Mouse (Mus musculus) cerebellum, adult 8-10 months (tissue): Measurements from ENCODE around the gene Cd22.
"Not testable (repeated sequence)": the region's sequence is repeated elsewhere in the genome, so short reads cannot be mapped to it uniquely, and the experiment has no call there.

ENCODE experiments used
- DNase-seq: peaks from one replicate; pipeline ENCODE4 v3.0.0; 2022

Cd22 gene

DNA sequence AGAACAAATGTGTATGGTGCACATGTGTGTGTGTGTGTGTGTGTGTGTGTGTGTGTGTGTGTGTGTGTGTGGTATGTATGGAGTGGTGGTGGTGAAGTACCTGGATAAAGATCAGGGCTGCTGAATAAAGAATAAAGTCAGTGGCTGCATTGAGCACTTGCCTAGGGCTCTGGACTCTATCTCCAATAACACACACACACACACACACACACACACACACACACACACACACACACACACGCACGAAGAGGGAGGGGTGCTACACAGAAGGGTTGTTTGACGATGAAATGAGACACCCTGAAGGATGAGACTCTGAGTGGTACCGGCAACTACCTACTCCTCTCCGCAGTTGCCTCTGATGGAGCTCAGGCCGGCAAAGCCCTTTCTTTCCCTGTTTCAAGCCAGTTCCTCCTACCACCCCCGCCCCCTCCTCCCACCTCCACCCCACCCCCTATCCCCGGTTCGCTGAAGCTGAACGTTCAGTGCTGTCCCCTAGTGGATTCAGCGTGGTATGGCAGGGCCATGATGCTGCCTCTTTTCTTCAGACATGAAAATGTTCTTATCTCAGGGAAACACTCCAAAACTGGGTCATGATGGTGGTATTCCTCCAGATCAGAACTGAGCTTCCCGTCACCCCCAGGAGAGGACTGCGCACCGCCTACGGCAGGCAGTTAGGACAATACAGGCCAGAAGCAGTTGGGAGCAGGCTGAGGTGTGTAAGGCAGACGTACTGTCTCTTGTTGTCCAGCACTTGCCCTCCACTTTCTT, 20.3 kb downstream of the Cd22 start:
- peak; percentile 16 for DNase-seq

DNA sequence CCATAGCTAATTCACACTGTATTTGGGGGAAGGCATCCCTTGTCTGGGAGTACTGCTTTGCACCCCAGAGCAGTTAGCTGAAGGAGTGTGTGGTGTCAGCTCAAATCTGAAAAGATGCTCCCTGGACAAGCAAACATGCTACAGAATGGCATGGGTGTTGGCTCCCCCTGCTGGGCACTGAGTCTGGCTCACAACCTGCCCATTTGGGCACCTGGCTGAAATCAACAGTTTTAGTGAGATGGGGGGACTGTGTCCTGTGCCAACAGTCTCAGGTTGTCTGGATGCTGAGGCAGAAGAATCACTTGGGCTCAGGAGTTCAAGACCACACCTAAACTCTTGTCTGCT, 20.9 kb downstream of the Cd22 start:
- DNase-seq = peak; percentile 29

DNA sequence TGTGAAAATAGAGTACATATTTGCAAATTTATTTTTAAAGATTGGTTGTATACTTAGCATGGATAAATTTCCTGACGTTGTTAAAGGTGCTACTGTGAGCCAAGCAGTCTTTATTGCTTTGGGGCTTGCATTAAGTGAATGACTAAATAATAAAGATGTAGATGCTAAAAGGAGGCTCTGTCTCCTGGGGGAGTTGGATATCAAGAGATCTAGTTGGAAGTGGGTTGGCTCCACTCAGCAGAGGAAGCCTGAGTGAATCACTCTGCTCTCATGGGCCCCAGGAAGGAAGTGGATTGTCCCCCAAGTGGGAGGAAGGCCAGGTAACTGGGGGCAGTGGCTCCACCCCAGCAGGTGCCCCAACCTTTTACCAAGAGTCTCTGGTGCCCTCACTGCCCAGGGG, 22.4 kb downstream of the Cd22 start:
- DNase-seq = no peak

DNA sequence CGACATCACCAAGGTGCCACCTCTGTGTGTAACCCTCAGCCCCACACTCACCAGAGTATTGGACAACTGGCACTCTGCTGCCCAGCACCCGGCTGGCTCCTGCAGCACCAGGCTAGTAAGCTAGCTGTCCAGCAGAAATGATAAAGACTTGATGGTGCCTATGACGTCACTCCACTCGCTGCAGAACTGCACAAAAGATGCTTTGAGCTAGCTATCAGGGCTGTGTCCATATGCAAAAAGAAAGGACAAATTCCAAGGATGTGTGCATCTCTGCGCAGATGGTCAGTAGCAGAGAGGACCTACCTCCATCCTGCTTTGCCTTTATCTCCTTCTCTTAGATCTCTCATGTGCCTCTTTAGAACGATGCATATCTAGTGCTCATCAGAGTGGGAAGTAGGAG, 24.1 kb downstream of the Cd22 start, which contains the start of gene Ffar3:
TSS of gene Ffar3 (minus strand) at position 101 of the 400 bp plus-strand sequence.
- no peak for DNase-seq

DNA sequence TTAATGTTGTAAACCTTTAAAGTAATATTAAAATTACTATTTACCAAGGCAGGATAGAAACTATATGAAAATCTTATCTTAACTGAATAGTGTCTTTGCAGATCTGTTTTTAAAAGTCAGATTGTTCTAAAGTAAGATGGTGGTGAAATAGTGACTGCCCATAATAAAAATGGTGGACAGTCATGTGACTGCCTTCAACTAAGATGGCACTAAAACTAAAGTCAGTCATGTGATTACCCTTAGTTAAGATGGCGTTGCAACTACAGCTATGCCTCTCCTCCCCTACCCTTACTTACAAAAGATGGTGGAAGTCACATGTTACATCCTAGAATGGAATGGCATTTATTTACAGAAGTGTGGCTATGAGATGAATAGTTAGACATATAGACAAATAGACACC, 28.7 kb downstream of the Cd22 start:
- no peak for DNase-seq

DNA sequence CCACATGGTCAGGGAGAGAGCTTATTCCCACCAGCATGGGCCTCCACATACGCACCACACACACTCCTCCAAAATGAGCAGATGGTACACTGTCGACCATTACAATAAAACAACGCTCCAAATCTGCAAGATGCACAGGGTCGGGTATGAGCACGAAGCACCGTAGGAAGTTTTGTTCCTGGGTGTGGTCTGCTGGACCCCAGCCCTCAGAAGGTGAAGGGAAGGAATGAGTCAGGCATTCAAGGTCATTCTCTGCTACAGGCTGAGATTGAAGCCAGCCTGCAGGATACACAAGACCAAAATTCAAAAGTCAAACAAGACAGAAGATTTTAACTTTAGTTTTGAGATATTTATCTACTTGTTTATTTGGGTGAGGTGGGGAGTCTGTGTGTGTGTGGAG, 32.2 kb downstream of the Cd22 start:
- DNase-seq = no peak

DNA sequence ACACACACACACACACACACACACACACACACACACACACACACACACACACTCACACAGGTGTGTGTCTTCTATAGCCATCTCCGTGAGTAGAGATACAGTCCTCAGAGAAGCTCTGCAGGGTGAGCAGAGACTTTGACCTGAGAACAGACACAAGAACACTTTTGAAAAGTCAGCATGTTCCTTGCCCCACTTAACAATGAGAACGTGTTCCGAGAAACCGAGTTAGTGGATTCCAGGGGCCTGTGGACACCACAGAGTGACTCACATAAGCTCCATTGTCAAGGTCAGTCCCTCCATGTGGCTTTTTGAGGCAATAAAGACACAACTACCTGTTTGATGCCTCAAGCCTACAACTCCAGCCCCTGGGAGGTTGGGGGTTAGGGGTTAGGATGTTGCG, 32.8 kb downstream of the Cd22 start:
- no peak for DNase-seq

DNA sequence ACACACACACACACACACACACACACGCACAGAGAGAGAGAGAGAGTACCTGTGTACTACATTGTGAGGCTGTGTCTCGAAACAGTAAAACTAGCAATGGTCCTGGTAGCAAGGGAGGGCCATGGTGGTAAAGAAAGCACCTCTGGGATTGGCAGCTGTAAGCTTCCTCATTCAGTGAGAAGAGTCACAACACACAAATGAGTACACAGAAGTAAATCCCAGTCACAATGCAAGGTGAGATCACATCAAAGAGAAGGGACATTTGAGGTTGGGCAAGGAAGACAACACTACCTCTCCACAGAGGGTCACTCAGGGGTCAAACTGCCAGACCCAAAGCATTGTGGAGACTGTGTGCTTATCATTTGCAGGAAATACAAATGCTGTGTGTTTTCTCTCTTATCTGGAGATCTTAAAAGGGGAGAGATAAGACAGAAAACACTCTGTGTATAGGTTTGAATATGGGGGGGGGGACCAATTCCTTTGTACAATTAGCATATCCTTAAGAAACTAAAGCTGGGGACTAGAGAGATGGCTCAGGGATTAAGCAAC, 33.6 kb downstream of the Cd22 start:
- no peak for DNase-seq

DNA sequence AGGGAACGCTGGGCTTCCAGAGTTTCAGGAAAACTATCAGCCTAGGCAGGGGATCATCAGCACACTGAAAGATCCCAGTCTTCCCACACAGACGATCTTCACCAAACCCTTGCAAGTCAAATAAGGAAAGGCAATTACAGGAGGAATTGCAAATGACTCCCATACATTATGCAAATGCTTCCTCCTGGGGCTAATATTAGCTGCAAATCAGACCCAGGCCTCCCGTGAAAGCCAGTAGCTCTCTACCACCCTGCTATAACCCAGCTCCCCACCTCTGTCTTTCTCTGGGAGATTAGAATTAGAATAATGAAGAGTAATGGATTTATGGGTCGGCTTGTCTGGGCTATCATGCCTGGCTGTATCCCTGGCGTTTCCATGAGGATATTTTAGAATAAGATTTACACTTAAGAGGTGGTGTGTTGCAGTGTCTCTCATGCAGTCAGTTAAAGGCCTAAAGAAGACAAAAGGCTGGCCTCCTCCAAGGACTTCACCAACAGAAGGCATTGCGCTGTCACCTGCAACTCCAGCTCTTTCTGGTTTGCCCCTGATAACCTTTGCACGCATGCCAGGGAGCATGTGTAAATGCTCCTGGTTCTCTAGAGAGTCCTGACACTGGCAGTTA, 35.4 kb downstream of the Cd22 start:
- no peak for DNase-seq

DNA sequence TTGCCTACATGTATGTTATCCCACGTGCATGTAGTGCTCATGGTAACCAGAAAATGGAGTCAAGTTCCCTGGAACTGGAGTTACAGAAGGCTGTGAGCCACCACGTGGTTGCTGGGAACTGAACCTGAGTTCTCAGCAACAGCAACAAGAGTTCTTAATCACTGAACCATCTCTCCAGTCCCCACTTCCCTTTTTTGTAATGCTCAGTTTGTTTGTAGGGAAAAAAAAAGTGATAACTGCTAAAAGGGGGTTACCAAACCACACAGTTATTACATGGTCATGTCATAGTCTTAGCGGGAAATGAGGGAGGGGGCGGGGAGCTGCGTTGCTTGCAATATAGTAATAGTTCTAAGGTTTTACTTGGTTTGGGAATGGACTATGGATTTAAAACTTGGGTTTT, 38.0 kb downstream of the Cd22 start:
- DNase-seq = no peak

DNA sequence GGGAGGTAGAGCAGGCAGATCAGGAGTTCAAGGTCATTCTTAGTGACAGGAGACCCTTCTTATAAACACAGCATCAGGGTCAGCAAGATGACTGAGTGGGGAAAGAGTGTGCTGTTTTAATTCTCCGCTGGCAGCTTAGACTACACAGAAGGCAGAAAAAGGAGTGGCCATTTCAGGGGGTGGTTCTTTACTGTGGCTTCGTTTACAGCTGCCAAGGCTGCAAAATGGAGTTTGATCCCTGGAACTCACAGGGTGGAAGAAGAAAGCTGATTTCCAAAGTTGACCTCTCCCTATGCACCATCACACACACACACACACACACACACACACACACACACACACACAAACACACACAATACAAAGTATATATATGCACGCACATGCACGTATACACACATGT, 38.8 kb downstream of the Cd22 start:
- no peak for DNase-seq

DNA sequence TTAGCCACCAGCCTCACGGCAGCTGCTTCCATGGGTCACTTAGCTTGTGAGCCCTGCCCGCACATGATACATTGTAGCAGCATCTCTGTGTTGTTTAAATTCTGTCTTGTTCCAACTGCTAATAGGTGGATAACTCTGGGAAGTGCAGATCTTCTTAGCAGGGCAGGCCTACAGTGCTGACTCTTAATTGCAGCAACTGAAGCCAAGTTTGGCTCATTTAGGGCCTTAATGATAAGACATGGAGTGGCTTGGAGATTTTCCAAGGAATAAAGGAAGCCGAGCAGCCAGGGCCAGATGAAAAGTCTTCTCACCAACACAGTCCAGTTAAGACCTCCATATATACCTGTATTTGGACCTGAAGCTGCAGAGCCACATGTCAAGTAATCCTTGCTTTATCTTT, 39.8 kb downstream of the Cd22 start:
- no peak for DNase-seq

DNA sequence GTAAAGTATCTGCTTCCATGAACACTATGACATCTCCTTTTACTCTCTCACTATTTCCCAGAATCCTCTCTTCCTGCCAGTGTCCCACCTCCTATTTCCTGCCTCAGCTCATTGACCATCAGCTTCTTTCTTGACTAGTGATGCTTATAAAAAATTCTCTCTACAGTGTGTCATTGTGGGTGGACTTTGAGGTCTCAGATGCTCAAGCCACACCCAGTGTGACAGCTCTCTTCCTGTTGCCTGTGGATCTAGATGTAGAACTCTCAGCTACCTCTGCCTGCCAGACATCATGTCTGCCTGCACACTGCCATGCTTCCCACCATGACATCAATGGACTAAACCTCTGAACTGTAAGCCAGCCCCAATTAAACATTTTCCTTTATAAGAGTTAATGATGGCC, 42.9 kb downstream of the Cd22 start:
- no peak for DNase-seq

DNA sequence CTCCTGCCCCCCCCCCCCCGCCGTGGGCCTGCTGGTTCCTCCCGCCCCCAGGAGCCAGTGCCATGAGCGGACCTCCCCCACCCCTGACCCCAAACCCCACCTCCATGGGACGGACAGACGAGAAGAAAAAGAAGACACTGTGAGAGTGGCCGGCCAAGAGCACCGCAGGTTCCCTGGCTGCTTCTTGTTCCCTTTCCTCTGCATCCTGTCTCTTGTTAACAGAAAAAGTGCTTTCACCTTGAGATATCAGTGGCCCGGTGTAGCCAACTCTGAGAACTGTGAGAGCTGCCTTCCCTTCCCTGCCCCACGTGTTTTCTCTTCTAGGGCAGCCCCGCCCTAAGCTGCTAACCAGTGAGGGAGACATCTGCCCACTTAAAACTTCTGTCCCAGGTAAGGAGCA, 47.5 kb downstream of the Cd22 start:
- DNase-seq = not testable (repeated sequence)

DNA sequence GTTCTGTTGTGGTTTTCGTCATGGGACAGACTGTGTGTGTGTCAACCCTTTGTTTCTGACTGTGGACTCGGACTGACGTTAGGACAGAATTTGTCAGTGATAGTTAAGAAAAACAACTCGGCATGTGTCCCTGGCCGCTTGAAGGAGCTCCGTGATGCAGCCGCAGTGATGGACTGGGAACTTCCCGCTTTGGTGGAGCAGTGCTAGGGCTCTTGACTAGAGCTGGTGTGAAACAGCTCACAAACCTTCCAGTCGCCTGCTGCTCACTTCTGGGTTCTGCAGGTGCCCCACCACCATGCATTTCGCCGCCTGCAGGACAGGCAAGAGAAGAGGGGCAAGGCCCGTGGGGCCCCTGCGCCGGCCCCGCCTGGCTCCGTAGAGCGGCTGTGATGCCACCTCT, 47.9 kb downstream of the Cd22 start:
- no peak for DNase-seq

DNA sequence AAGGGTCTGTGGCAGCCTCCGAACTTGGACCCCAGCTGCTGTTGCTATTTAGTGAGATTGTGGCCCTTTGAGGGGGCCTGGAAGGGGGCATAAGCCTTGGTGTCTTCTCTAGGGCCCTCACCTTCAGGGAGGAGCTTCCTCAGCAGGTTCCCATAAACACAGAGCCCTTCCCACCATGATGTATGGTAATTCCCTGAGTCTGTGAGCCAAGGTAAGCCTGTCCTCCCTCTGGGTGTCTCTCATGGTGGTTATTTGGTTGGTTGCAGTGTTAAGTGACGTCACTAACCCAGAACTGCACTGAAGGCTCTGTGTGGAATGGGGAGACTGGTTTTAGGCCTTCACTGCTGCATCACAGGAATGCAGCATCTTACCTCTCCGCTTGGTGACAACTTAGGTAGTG, 50.7 kb downstream of the Cd22 start:
- DNase-seq = no peak

DNA sequence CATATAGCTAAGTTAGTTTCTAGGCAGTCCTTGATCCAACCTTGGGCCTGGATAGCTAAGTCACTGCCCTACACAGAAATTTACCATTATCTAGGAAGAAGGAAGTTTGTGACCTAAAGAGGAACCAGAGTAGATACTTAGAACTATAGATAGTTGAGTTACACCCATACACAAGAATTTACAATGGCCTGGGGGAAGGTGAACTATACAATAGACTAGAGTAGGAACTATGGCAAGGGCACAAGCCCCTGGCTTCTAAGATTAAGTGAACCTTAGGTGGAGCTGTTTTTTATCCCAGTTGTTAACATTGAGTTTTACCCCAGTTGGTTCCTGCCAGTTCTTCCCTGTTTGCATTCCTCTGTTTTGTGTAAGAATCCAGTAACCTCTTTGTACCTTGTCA, 51.3 kb downstream of the Cd22 start:
- DNase-seq = not testable (repeated sequence)

DNA sequence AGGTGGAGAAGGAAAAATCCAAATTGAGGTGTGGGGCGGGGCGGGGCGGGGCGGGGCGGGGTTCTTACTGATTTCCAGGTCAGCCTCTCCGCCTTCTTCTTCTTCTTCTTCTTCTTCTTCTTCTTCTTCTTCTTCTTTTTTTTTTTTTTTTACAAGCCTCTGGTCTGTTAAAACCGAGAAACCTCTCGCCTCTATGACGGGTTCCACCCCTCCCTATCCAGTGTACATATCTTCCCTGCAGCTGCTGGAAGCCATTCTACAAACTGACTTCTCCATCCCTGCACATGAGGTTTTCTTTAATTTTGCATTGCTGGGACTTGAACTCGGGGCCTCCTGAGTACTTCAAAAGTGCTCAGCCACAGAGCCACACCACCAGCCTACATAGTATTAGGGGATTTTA, 53.5 kb downstream of the Cd22 start:
- no peak for DNase-seq

DNA sequence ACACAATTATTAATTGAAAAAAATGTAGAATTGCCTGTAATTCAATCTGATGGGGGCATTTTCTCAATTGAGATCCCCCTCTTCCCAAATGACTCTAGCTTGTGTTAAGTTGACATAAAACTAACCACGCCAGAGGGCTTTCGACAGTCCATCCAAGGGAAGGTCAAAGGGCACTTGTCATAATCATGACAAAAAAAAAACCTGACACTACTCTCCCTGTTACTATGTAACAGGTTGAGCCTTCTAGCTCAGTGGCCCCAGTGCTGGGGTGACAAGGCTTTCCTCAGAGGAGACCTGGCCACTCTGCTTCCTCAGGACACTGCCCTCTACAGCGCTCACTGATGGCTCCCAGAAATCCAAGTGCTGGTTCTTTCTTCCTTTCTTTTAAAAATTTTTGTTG, 55.8 kb downstream of the Cd22 start:
- no peak for DNase-seq

DNA sequence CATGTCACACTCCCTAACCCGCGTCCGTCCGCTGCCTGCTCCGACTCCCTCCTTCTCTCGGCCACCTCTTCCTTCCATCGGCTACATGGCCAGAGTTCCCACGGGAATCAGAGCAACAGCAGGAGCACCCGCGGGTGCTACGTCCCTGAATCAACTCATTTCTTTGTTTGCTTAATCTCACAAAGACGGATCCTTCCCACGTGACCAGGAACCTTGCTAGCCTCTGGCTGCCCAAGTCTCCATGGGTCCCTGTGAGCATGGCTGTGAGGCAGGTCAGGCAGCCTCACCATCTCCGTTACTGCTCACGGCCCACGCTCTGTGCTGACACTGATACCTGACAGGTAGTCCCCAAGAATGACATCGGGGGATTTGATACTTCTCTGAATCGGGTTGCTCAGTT, 56.5 kb downstream of the Cd22 start, which contains the start of gene Ffar2:
TSS of gene Ffar2 (minus strand) at position 101 of the 400 bp plus-strand sequence.
- DNase-seq = no peak

DNA sequence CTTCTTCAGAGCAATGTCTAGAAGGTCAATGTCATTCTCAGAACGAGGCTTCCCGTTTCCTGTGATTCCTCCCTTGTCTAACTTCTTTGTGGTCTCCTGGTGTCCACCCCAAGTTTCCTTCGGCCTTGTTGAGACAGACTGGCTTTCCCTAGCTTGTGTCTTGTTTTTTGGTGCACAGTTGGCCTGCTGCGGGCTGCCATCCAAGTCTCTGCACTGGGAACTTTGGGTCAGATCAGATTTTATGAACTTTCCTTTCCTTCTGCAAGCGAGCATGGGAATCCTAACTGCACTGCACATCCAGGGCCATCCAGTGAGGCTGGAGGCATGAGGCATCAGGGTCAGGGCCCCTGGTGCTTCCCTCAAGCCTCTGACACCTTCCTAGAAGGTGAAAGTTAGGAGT, 58.6 kb downstream of the Cd22 start:
- DNase-seq = no peak

DNA sequence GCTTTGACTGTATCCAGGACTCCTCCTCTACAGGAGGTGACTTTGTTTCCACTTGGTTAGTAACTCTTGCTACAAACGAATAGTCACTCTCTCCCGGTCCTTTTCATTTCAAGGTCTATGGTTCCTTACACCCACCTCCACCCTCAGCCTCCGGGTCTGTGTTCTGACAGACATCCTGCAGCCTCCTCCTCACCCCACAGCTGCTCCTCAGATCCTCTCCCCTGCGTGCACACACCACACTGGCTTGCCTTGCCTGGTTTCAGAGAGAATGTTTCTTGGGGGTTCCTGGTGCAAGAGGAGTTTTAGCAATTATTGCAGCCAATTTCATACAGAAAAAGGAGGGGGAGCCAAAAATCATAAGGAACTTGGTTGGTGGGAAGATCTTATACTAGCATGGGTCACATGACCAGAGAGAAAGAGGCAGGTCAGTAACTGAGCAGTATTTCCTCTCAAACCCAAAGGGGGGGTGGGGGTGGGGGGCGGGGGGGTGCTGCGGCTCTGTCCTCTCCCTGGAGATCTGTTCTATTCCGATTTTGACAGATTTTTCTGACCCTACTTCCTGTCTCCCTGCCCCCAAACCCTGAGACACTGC, 59.2 kb downstream of the Cd22 start:
- DNase-seq = no peak

DNA sequence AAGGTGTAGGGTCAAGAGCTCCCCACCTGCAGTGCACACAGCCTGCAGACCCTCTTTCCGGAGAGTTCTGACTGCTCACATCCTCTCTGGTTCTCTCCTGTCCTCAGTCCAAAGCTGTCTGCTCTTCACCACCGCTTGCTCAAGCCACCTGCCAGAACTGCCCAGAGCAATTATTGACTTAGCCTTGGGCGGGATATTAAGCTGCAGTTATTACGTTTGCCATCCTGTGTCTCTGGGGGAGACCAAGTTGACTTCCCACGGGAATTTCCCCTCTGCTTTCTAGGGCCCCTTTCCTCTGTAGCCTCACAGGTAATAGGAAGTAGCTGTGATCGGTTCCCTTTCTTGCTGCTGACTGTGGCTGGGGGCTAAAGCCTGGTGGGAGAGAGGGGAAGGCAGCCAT, 60.0 kb downstream of the Cd22 start:
- no peak for DNase-seq
